Comparison of ENCODE assay signal across 15 mouse cellular contexts in the genomic region with DNA sequence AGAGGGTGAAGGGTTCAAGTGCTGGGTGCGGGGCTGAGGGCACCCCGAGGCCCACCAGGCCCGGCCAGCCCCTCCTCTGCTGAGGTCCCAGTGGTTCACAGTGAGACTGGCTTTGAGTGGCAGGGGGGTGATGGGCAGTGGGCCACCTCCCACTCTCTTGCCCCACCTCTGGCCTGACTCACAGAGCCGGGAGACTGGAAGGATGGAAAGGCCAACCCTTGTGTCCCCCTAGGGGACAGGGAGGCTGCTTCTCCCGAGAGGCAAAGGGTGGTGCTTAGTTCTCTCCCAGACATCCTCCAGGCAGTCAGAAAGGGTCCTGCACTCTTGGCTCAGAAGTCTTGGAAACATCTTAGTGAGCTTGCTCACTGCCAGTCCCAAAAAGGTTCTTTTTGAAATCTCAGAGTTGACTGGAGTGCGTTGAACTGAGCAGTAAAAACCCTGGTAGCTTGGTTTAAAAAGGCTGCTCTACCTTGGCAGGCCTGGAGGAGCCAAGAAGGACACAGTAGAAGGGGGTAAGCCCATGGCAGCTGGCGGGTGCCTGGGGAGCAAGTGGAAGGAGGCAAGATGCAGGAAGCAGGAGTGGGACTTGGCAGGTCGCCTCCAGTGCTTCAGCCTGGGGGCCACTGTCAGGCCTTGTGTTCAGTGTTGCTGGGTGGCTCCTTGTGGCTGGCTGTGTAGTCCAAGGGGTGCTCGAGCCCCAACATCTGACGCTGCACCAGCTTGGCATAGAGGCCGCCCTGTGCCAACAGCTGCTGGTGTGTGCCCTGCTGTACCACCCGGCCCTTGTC. TPM values are rescaled to one million over a fixed set of nuclear protein-coding genes. Genes with fewer than 3 reads are reported as not detected.
DNase-seq lines count a peak whose midpoint lies in the region; ATAC-seq and TF ChIP-seq lines count a peak whose summit lies in the region.
"Had no signal": no experiment of that assay in that cellular context is flagged by ENCODE, and none has a peak within 500 bp of the region (broad histone marks: within the 10 kb centered on the region; RNA-seq: fewer than 3 reads in every experiment).

No protein-coding gene starts in this region.

- H3K4me2 ChIP-seq in intestine, postnatal 0 days (replicated peaks; ENCODE audit: low read depth): no peak overlapping the region
- H3K4me2 ChIP-seq in intestine, embryonic 15.5 days (replicated peaks): no peak overlapping the region
- H3K4me2 ChIP-seq: midbrain, embryonic 15.5 days; neural tube, embryonic 12.5 days had no signal

- H3K4me1 ChIP-seq in intestine, postnatal 0 days (replicated peaks; ENCODE audit: control insufficient read depth, insufficient read depth, low read length): no peaks in the 10 kb centered on the region
- 0 out of 2 replicates have a peak, but pooled peaks cover 2% of the 10 kb centered on the region for H3K4me1 ChIP-seq in intestine, embryonic 15.5 days (replicated peaks)
- peaks cover 15% of the 10 kb centered on the region for H3K4me1 ChIP-seq in olfactory bulb, adult 2 months (ENCODE audit: control insufficient read depth, insufficient read depth, low read length)
- H3K4me1 ChIP-seq: midbrain, embryonic 15.5 days; neural tube, embryonic 12.5 days had no signal

- no peaks in the 10 kb centered on the region for H3K9me3 ChIP-seq in intestine, postnatal 0 days (ENCODE audit: control insufficient read depth)
- no peaks in the 10 kb centered on the region for H3K9me3 ChIP-seq in intestine, embryonic 15.5 days
- H3K9me3 ChIP-seq: midbrain, embryonic 15.5 days; neural tube, embryonic 12.5 days had no signal

- no peak for TF ChIP-seq CTCF in gastrocnemius, adult 2 months (IDR thresholded peaks at IDR 0.05)
- TF ChIP-seq CTCF in intestine, postnatal 0 days (IDR thresholded peaks at IDR 0.05; ENCODE audit: low read depth): peak; percentile 5; the same call in 1 of the 2 replicates
- TF ChIP-seq CTCF in olfactory bulb, adult 2 months (IDR thresholded peaks at IDR 0.05; ENCODE audit: insufficient read depth, low read depth, low read length): no peak

- ATAC-seq in intestine, postnatal 0 days: no peak
- ATAC-seq in intestine, embryonic 15.5 days: no peak
- ATAC-seq: CD4-positive, CD25-positive, alpha-beta regulatory T cell, adult 4 months; midbrain, embryonic 15.5 days had no signal

- no peak for TF ChIP-seq POLR2A in olfactory bulb, adult 2 months (IDR thresholded peaks at IDR 0.05; ENCODE audit: insufficient read depth, low read depth, low read length)

- H3K27ac ChIP-seq in gastrocnemius, adult 2 months: peak overlapping the region; percentile 31
- H3K27ac ChIP-seq in intestine, postnatal 0 days (ENCODE audit: low read depth, low read length): no peak overlapping the region
- H3K27ac ChIP-seq in intestine, embryonic 15.5 days: no peak overlapping the region
- 0 out of 2 replicates have a peak overlapping the region, but pooled peaks have one; percentile 35 for H3K27ac ChIP-seq in olfactory bulb, adult 2 months (ENCODE audit: insufficient read depth, low read depth, low read length)
- H3K27ac ChIP-seq: midbrain, embryonic 15.5 days; neural tube, embryonic 12.5 days had no signal

- H3K36me3 ChIP-seq in intestine, postnatal 0 days (ENCODE audit: control insufficient read depth, insufficient read depth): no peaks in the 10 kb centered on the region; the same call in 1 of the 2 replicates
- no peaks in the 10 kb centered on the region for H3K36me3 ChIP-seq in intestine, embryonic 15.5 days
- H3K36me3 ChIP-seq: midbrain, embryonic 15.5 days; neural tube, embryonic 12.5 days had no signal

- no peak overlapping the region for H3K9ac ChIP-seq in intestine, postnatal 0 days (ENCODE audit: low read depth, low read length)
- H3K9ac ChIP-seq in intestine, embryonic 15.5 days: no peak overlapping the region
- H3K9ac ChIP-seq: midbrain, embryonic 15.5 days; neural tube, embryonic 12.5 days had no signal

- DNase-seq in gastrocnemius, adult 2 months: no peak
- DNase-seq in gastrocnemius, postnatal 14 days: no peak
- DNase-seq in right cerebral cortex, postnatal 10 days (ENCODE audit: low spot score in 2 of 2): peak; percentile 72 to 74
- DNase-seq in right cerebral cortex, postnatal 14 days: no peak
- no peak for DNase-seq in B cell, adult 2 months
- DNase-seq: adrenal gland, postnatal 36 days; cerebellum, adult 11 months; kidney, postnatal 36 days; lung, postnatal 14 days had no signal

- H3K27me3 ChIP-seq in intestine, postnatal 0 days (replicated peaks; ENCODE audit: control insufficient read depth, insufficient read depth, low read length): no peaks in the 10 kb centered on the region
- no peaks in the 10 kb centered on the region for H3K27me3 ChIP-seq in intestine, embryonic 15.5 days (replicated peaks)
- H3K27me3 ChIP-seq: midbrain, embryonic 15.5 days; neural tube, embryonic 12.5 days had no signal

- 69% methylated on average over 12 of the region's 12 CpGs for WGBS in intestine, postnatal 0 days
- WGBS in intestine, embryonic 15.5 days: 72% methylated on average over 12 of the region's 12 CpGs
- 51% methylated on average over 12 of the region's 12 CpGs for WGBS in olfactory bulb, adult 2 months

- intact Hi-C loops in gastrocnemius, adult 2 months (cut with DNase I): no loop called here
- intact Hi-C loops in gastrocnemius, postnatal 14 days (cut with DNase I; ENCODE audit: low total_unique reads): no loop called here

- no peak overlapping the region for H3K4me3 ChIP-seq in gastrocnemius, adult 2 months
- H3K4me3 ChIP-seq in intestine, postnatal 0 days (ENCODE audit: low read depth, low read length): no peak overlapping the region
- H3K4me3 ChIP-seq in intestine, embryonic 15.5 days (replicated peaks): no peak overlapping the region
- no peak overlapping the region for H3K4me3 ChIP-seq in olfactory bulb, adult 2 months (ENCODE audit: insufficient read depth, low read depth, low read length)
- H3K4me3 ChIP-seq: midbrain, embryonic 15.5 days; neural tube, embryonic 12.5 days had no signal

RNA-seq across cellular contexts. Expression of a gene that starts 30.2 kb away (rescaled TPM):
- 1 to 10 TPM; 4.1 to 6.2 TPM for total RNA-seq in gastrocnemius, adult 2 months (2021)
- 1 to 10 TPM; 6.3 to 7.8 TPM for total RNA-seq in gastrocnemius, postnatal 14 days (2021)
- 16.7 and 17.8 TPM in 2 replicates for polyA plus RNA-seq in intestine, postnatal 0 days (2015; fragmentation: Nextera tagmentation; extraction: Ambion mirVana)
- 28.2 and 28.8 TPM in 2 replicates for polyA plus RNA-seq in intestine, embryonic 15.5 days (2015; fragmentation: Nextera tagmentation; extraction: Ambion mirVana)
- not detected in 2 replicates for polyA plus RNA-seq in olfactory bulb, adult 2 months (2012; ENCODE audit: insufficient read depth, insufficient read length, low replicate concordance, missing spikeins)

RNA-seq across cellular contexts. Expression of a gene that starts 33.4 kb away (rescaled TPM):
- 10 to 100 TPM in 1 of 2 experiments, 1 to 10 TPM in 1; 7.1 to 11.9 TPM for total RNA-seq in gastrocnemius, adult 2 months (2021)
- total RNA-seq in gastrocnemius, postnatal 14 days (2021): 1 to 10 TPM; 5.7 TPM
- 4.0 and 4.6 TPM in 2 replicates for polyA plus RNA-seq in intestine, postnatal 0 days (2015; fragmentation: Nextera tagmentation; extraction: Ambion mirVana)
- 2.3 and 2.5 TPM in 2 replicates for polyA plus RNA-seq in intestine, embryonic 15.5 days (2015; fragmentation: Nextera tagmentation; extraction: Ambion mirVana)
- polyA plus RNA-seq in olfactory bulb, adult 2 months (2012; ENCODE audit: insufficient read depth, insufficient read length, low replicate concordance, missing spikeins): not detected in 2 replicates

RNA-seq across cellular contexts. Expression of a gene that starts 49.9 kb away (rescaled TPM):
- total RNA-seq in gastrocnemius, adult 2 months (2021): 10 to 100 TPM; 11.7 to 12.2 TPM
- 1 to 10 TPM; 6.8 to 8.8 TPM for total RNA-seq in gastrocnemius, postnatal 14 days (2021)
- polyA plus RNA-seq in intestine, postnatal 0 days (2015; fragmentation: Nextera tagmentation; extraction: Ambion mirVana): 21.3 and 25.0 TPM in 2 replicates
- 26.3 and 29.2 TPM in 2 replicates for polyA plus RNA-seq in intestine, embryonic 15.5 days (2015; fragmentation: Nextera tagmentation; extraction: Ambion mirVana)
- polyA plus RNA-seq in olfactory bulb, adult 2 months (2012; ENCODE audit: insufficient read depth, insufficient read length, low replicate concordance, missing spikeins): not detected in 2 replicates

RNA-seq across cellular contexts. Expression of a gene that starts 53.7 kb away (rescaled TPM):
- total RNA-seq in gastrocnemius, adult 2 months (2021): 10 to 100 TPM; 38.3 to 41.2 TPM
- total RNA-seq in gastrocnemius, postnatal 14 days (2021): 10 to 100 TPM; 42.8 to 46.5 TPM
- polyA plus RNA-seq in intestine, postnatal 0 days (2015; fragmentation: Nextera tagmentation; extraction: Ambion mirVana): 75.5 and 76.9 TPM in 2 replicates
- polyA plus RNA-seq in intestine, embryonic 15.5 days (2015; fragmentation: Nextera tagmentation; extraction: Ambion mirVana): 90.8 and 95.4 TPM in 2 replicates
- not detected in 2 replicates for polyA plus RNA-seq in olfactory bulb, adult 2 months (2012; ENCODE audit: insufficient read depth, insufficient read length, low replicate concordance, missing spikeins)

Comparison
In these comparisons a context has a peak if more than half of its experiments do, and no peak if none do; other contexts are left out.
1. DNase-seq: peak in right cerebral cortex, postnatal 10 days (2 of 2); none in gastrocnemius, adult 2 months (single experiment), gastrocnemius, postnatal 14 days (single experiment), right cerebral cortex, postnatal 14 days (single experiment) and B cell, adult 2 months (0 of 2).
2. H3K27ac ChIP-seq: peak in gastrocnemius, adult 2 months (single experiment) and olfactory bulb, adult 2 months (single experiment); none in intestine, postnatal 0 days (single experiment) and intestine, embryonic 15.5 days (single experiment).
3. RNA of a gene that starts 30.2 kb away (polyA plus RNA-seq): 28.2 to 28.8 TPM in intestine, embryonic 15.5 days and 16.7 to 17.8 TPM in intestine, postnatal 0 days; not detected in olfactory bulb, adult 2 months; every median in the first group is over 10 times any median in the second.